Mouse (Mus musculus): ENCODE results near the gene Sp9. TPM values are rescaled to one million over a fixed set of nuclear protein-coding genes. Genes with fewer than 3 reads are reported as not detected.

Sp9 gene
- polyA plus RNA-seq, 1 experiment from 2014 or later, result 1.3 TPM

GRCm38 (mm10) chr2:73322991-73323390, 51.3 kb downstream of the Sp9 start:
- DNase-seq (ENCODE audit: low spot score), result no peak
- Histone ChIP-seq H3K9me3 (ENCODE audit: control insufficient read depth, low read length) (no peaks in the 10 kb centered on the region), H3K27ac (no peak overlapping the region), H3K9ac (no peak overlapping the region), H3K4me1 (replicated peaks; ENCODE audit: control insufficient read depth, insufficient read depth, low read length) (no peaks in the 10 kb centered on the region), H3K27me3 (ENCODE audit: control insufficient read depth, insufficient read depth, low read length) (no peaks in the 10 kb centered on the region), H3K4me2 (replicated peaks) (no peak overlapping the region), H3K36me3 (replicated peaks; ENCODE audit: control insufficient read depth, insufficient read depth) (peaks cover 6% of the 10 kb centered on the region; the same call in 1 of the 2 replicates), H3K4me3 (replicated peaks; ENCODE audit: low read length) (no peak overlapping the region)
- 72% methylated on average over 12 of the region's 12 CpGs for WGBS
- no peak for ATAC-seq (ENCODE audit: low FRiP score)

GRCm38 (mm10) chr2:73325871-73326270, 54.1 kb downstream of the Sp9 start:
- 80% methylated on average over 5 of the region's 5 CpGs for WGBS
- Histone ChIP-seq H3K27me3 (ENCODE audit: control insufficient read depth, insufficient read depth, low read length) (no peaks in the 10 kb centered on the region), H3K9me3 (ENCODE audit: control insufficient read depth, low read length) (no peaks in the 10 kb centered on the region), H3K4me2 (replicated peaks) (no peak overlapping the region), H3K4me1 (replicated peaks; ENCODE audit: control insufficient read depth, insufficient read depth, low read length) (no peaks in the 10 kb centered on the region), H3K36me3 (replicated peaks; ENCODE audit: control insufficient read depth, insufficient read depth) (no peaks in the 10 kb centered on the region), H3K9ac (no peak overlapping the region), H3K4me3 (replicated peaks; ENCODE audit: low read length) (no peak overlapping the region), H3K27ac (no peak overlapping the region)
- ATAC-seq (ENCODE audit: low FRiP score) (no peak), DNase-seq (ENCODE audit: low spot score) (no peak)

Other genes starting within 250 kb of the Sp9 start
- gene Ola1, start 53.0 kb upstream of the Sp9 start, polyA plus RNA-seq (2014; fragmentation: Nextera tagmentation; extraction: Ambion mirVana), result 100 and 103 TPM in 2 replicates
- gene Scrn3, start 40.7 kb downstream of the Sp9 start, polyA plus RNA-seq (2014; fragmentation: Nextera tagmentation; extraction: Ambion mirVana), result 6.9 and 7.0 TPM in 2 replicates
- 26.5 and 28.0 TPM in 2 replicates for gene Cir1, start 40.8 kb downstream of the Sp9 start, polyA plus RNA-seq (2014; fragmentation: Nextera tagmentation; extraction: Ambion mirVana)
- 15.2 and 17.9 TPM in 2 replicates for gene Gpr155, start 114.6 kb downstream of the Sp9 start, polyA plus RNA-seq (2014; fragmentation: Nextera tagmentation; extraction: Ambion mirVana)

Data from hindbrain, embryonic 14.5 days (tissue).